Comparison of ENCODE assay signal across 8 mouse cellular contexts in genomic region chr17:26917560-26917959, GRCm38 (mm10). TPM values are rescaled to one million over a fixed set of nuclear protein-coding genes. Genes with fewer than 3 reads are reported as not detected.
A peak's percentile ranks its signal among the peaks of the same experiment; 100 is the strongest.
DNase-seq lines count a peak whose midpoint lies in the region; ATAC-seq and TF ChIP-seq lines count a peak whose summit lies in the region.
"Not testable (repeated sequence)": the region's sequence is repeated elsewhere in the genome, so short reads cannot be mapped to it uniquely, and the experiment has no call there.

No protein-coding gene starts in this region.

- peak overlapping the region; percentile 66 for H3K4me2 ChIP-seq in heart, embryonic 11.5 days
- peak overlapping the region; percentile 66 for H3K4me2 ChIP-seq in hindbrain, postnatal 0 days (ENCODE audit: low read depth, low read length)
- H3K4me2 ChIP-seq in limb, embryonic 12.5 days, result peak overlapping the region; percentile 66
- H3K4me2 ChIP-seq in lung, embryonic 15.5 days, result peak overlapping the region; percentile 65
- peak overlapping the region; percentile 59 for H3K4me2 ChIP-seq in neural tube, embryonic 11.5 days (ENCODE audit: low read depth)

- H3K9me3 ChIP-seq in erythroblast, embryonic 14.5 days (ENCODE audit: control insufficient read depth, low read length); heart, embryonic 11.5 days (replicated peaks; ENCODE audit: control insufficient read depth, low read length); hindbrain, postnatal 0 days (ENCODE audit: low read length); limb, embryonic 12.5 days; lung, embryonic 15.5 days; neural tube, embryonic 11.5 days (ENCODE audit: control insufficient read depth, low read length): not testable (repeated sequence)

- H3K4me3 ChIP-seq in brown adipose tissue, adult 24 weeks (ENCODE audit: insufficient read depth, low read depth, low read length), result peak overlapping the region; percentile 56
- H3K4me3 ChIP-seq in erythroblast, embryonic 14.5 days (replicated peaks), result peak overlapping the region; percentile 76
- peak overlapping the region; percentile 54 for H3K4me3 ChIP-seq in heart, embryonic 11.5 days (ENCODE audit: low read depth, low read length)
- peak overlapping the region; percentile 57 for H3K4me3 ChIP-seq in hindbrain, postnatal 0 days (ENCODE audit: low read length)
- H3K4me3 ChIP-seq in limb, embryonic 12.5 days (replicated peaks), result peak overlapping the region; percentile 73
- peak overlapping the region; percentile 81 for H3K4me3 ChIP-seq in lung, embryonic 15.5 days
- H3K4me3 ChIP-seq in neural tube, embryonic 11.5 days (ENCODE audit: low read depth, low read length), result peak overlapping the region; percentile 63

- peaks cover 42% of the 10 kb centered on the region for H3K36me3 ChIP-seq in erythroblast, embryonic 14.5 days (ENCODE audit: control insufficient read depth)
- not testable (repeated sequence) for H3K36me3 ChIP-seq in heart, embryonic 11.5 days (ENCODE audit: control insufficient read depth, insufficient read depth, low read length); hindbrain, postnatal 0 days (ENCODE audit: insufficient read depth, low read length); lung, embryonic 15.5 days; neural tube, embryonic 11.5 days (ENCODE audit: control insufficient read depth, insufficient read depth, low read length)
- peaks cover 13% of the 10 kb centered on the region for H3K36me3 ChIP-seq in limb, embryonic 12.5 days

- not testable (repeated sequence) for ATAC-seq in heart, embryonic 11.5 days (replicated peaks; ENCODE audit: insufficient number of reproducible peaks, low FRiP score, low TSS enrichment); hindbrain, postnatal 0 days; limb, embryonic 12.5 days (ENCODE audit: insufficient number of reproducible peaks, insufficient read depth, low FRiP score, low TSS enrichment, low read depth); lung, embryonic 15.5 days (ENCODE audit: borderline replicate concordance, extremely low read depth, low FRiP score, low TSS enrichment); neural tube, embryonic 11.5 days (ENCODE audit: insufficient read depth, low FRiP score, low TSS enrichment)

- WGBS in heart, embryonic 11.5 days (ENCODE audit: insufficient replicate concordance), result 3% methylated on average over 12 of the region's 12 CpGs
- WGBS in hindbrain, postnatal 0 days, result 0% methylated on average over 12 of the region's 12 CpGs
- 0% methylated on average over 12 of the region's 12 CpGs for WGBS in limb, embryonic 12.5 days
- WGBS in lung, embryonic 15.5 days, result 0% methylated on average over 12 of the region's 12 CpGs
- WGBS in neural tube, embryonic 11.5 days, result 0% methylated on average over 12 of the region's 12 CpGs

- H3K27ac ChIP-seq in brown adipose tissue, adult 24 weeks (replicated peaks; ENCODE audit: low read depth, low read length); hindbrain, postnatal 0 days; limb, embryonic 12.5 days; neural tube, embryonic 11.5 days (ENCODE audit: low read depth, low read length): not testable (repeated sequence)
- peak overlapping the region; percentile 71 for H3K27ac ChIP-seq in heart, embryonic 11.5 days (ENCODE audit: low read depth, low read length)
- peak overlapping the region; percentile 83 for H3K27ac ChIP-seq in lung, embryonic 15.5 days

- not testable (repeated sequence) for H3K27me3 ChIP-seq in erythroblast, embryonic 14.5 days (ENCODE audit: control insufficient read depth); heart, embryonic 11.5 days (ENCODE audit: control insufficient read depth, insufficient read depth, low read length); hindbrain, postnatal 0 days (ENCODE audit: insufficient read depth, low read length); limb, embryonic 12.5 days; lung, embryonic 15.5 days; neural tube, embryonic 11.5 days (ENCODE audit: control insufficient read depth, insufficient read depth, low read length)

- DNase-seq in hindbrain, postnatal 0 days (ENCODE audit: low spot score); neural tube, embryonic 11.5 days (ENCODE audit: low spot score): not testable (repeated sequence)
- DNase-seq in thymus, postnatal 0 days (ENCODE audit: low spot score), result peak; percentile 29

- not testable (repeated sequence) for TF ChIP-seq CTCF in hindbrain, postnatal 0 days (IDR thresholded peaks at IDR 0.05; ENCODE audit: low read depth)

- not testable (repeated sequence) for H3K4me1 ChIP-seq in brown adipose tissue, adult 24 weeks (ENCODE audit: control insufficient read depth, insufficient read depth, insufficient read length, low read length); heart, embryonic 11.5 days (ENCODE audit: control insufficient read depth, insufficient read depth, low read length); hindbrain, postnatal 0 days (ENCODE audit: insufficient read depth, low read length); limb, embryonic 12.5 days (replicated peaks); lung, embryonic 15.5 days; neural tube, embryonic 11.5 days (ENCODE audit: control insufficient read depth, insufficient read depth, low read length)
- H3K4me1 ChIP-seq in erythroblast, embryonic 14.5 days (ENCODE audit: control insufficient read depth), result peaks cover 34% of the 10 kb centered on the region

- peak overlapping the region; percentile 80 for H3K9ac ChIP-seq in heart, embryonic 11.5 days (ENCODE audit: low read depth, low read length)
- H3K9ac ChIP-seq in hindbrain, postnatal 0 days (replicated peaks; ENCODE audit: low read length), result 0 out of 2 replicates have a peak overlapping the region, but pooled peaks have one; percentile 37
- peak overlapping the region; percentile 76 for H3K9ac ChIP-seq in limb, embryonic 12.5 days (replicated peaks)
- peak overlapping the region; percentile 70 for H3K9ac ChIP-seq in lung, embryonic 15.5 days
- H3K9ac ChIP-seq in neural tube, embryonic 11.5 days (ENCODE audit: low read length), result peak overlapping the region; percentile 65

RNA-seq across cellular contexts. Expression of gene Kifc5b, which starts 0.7 kb away (rescaled TPM):
- not detected in 2 replicates for polyA plus RNA-seq in brown adipose tissue, adult 24 weeks (2012; ENCODE audit: insufficient read depth, insufficient read length, missing spikeins)
- polyA plus RNA-seq in erythroblast, embryonic 14.5 days (2012), result 8.1 and 9.2 TPM in 2 replicates
- polyA plus RNA-seq in heart, embryonic 11.5 days (2014; fragmentation: Nextera tagmentation; extraction: Ambion mirVana), result 6.3 and 6.9 TPM in 2 replicates
- 1.6 and 4.7 TPM in 2 replicates for total RNA-seq in hindbrain, postnatal 0 days (2014; rRNA removed)
- polyA plus RNA-seq in hindbrain, postnatal 0 days (2015; fragmentation: Nextera tagmentation; extraction: Ambion mirVana), result 3.2 TPM in 2 replicates
- polyA plus RNA-seq in limb, embryonic 12.5 days (2016; fragmentation: Nextera tagmentation; extraction: Ambion mirVana), result 9.5 and 10.5 TPM in 2 replicates
- 8.0 and 9.8 TPM in 2 replicates for polyA plus RNA-seq in lung, embryonic 15.5 days (2015; fragmentation: Nextera tagmentation; extraction: Ambion mirVana)
- polyA plus RNA-seq in neural tube, embryonic 11.5 days (2014; fragmentation: Nextera tagmentation; extraction: Ambion mirVana), result 5.6 and 5.8 TPM in 2 replicates
- polyA plus RNA-seq in thymus, postnatal 0 days (2015; fragmentation: Nextera tagmentation; extraction: Ambion mirVana), result 4.2 and 5.8 TPM in 2 replicates

RNA-seq across cellular contexts. Expression of gene Phf1, which starts 15.3 kb away (rescaled TPM):
- polyA plus RNA-seq in brown adipose tissue, adult 24 weeks (2012; ENCODE audit: insufficient read depth, insufficient read length, missing spikeins), result 13.1 and 15.7 TPM in 2 replicates
- 5.0 and 6.2 TPM in 2 replicates for polyA plus RNA-seq in erythroblast, embryonic 14.5 days (2012)
- 5.7 and 5.9 TPM in 2 replicates for polyA plus RNA-seq in heart, embryonic 11.5 days (2014; fragmentation: Nextera tagmentation; extraction: Ambion mirVana)
- total RNA-seq in hindbrain, postnatal 0 days (2014; rRNA removed), result 45.7 and 49.5 TPM in 2 replicates
- 30.0 and 30.8 TPM in 2 replicates for polyA plus RNA-seq in hindbrain, postnatal 0 days (2015; fragmentation: Nextera tagmentation; extraction: Ambion mirVana)
- polyA plus RNA-seq in limb, embryonic 12.5 days (2016; fragmentation: Nextera tagmentation; extraction: Ambion mirVana), result 10.7 and 12.5 TPM in 2 replicates
- 7.6 and 8.7 TPM in 2 replicates for polyA plus RNA-seq in lung, embryonic 15.5 days (2015; fragmentation: Nextera tagmentation; extraction: Ambion mirVana)
- polyA plus RNA-seq in neural tube, embryonic 11.5 days (2014; fragmentation: Nextera tagmentation; extraction: Ambion mirVana), result 5.8 and 6.4 TPM in 2 replicates
- 8.5 and 9.3 TPM in 2 replicates for polyA plus RNA-seq in thymus, postnatal 0 days (2015; fragmentation: Nextera tagmentation; extraction: Ambion mirVana)

RNA-seq across cellular contexts. Expression of gene Cuta, which starts 21.8 kb away (rescaled TPM):
- 142 and 151 TPM in 2 replicates for polyA plus RNA-seq in brown adipose tissue, adult 24 weeks (2012; ENCODE audit: insufficient read depth, insufficient read length, missing spikeins)
- polyA plus RNA-seq in erythroblast, embryonic 14.5 days (2012), result 19.6 and 19.8 TPM in 2 replicates
- polyA plus RNA-seq in heart, embryonic 11.5 days (2014; fragmentation: Nextera tagmentation; extraction: Ambion mirVana), result 134 and 145 TPM in 2 replicates
- 59.0 and 63.8 TPM in 2 replicates for total RNA-seq in hindbrain, postnatal 0 days (2014; rRNA removed)
- 149 and 152 TPM in 2 replicates for polyA plus RNA-seq in hindbrain, postnatal 0 days (2015; fragmentation: Nextera tagmentation; extraction: Ambion mirVana)
- 173 and 188 TPM in 2 replicates for polyA plus RNA-seq in limb, embryonic 12.5 days (2016; fragmentation: Nextera tagmentation; extraction: Ambion mirVana)
- polyA plus RNA-seq in lung, embryonic 15.5 days (2015; fragmentation: Nextera tagmentation; extraction: Ambion mirVana), result 182 and 184 TPM in 2 replicates
- polyA plus RNA-seq in neural tube, embryonic 11.5 days (2014; fragmentation: Nextera tagmentation; extraction: Ambion mirVana), result 136 and 138 TPM in 2 replicates
- 237 and 241 TPM in 2 replicates for polyA plus RNA-seq in thymus, postnatal 0 days (2015; fragmentation: Nextera tagmentation; extraction: Ambion mirVana)

RNA-seq across cellular contexts. Expression of gene Syngap1, which starts 23.5 kb away (rescaled TPM):
- polyA plus RNA-seq in brown adipose tissue, adult 24 weeks (2012; ENCODE audit: insufficient read depth, insufficient read length, missing spikeins), result 1.1 and 1.6 TPM in 2 replicates
- polyA plus RNA-seq in erythroblast, embryonic 14.5 days (2012), result 0.78 and 0.86 TPM in 2 replicates
- polyA plus RNA-seq in heart, embryonic 11.5 days (2014; fragmentation: Nextera tagmentation; extraction: Ambion mirVana), result 2.9 and 3.7 TPM in 2 replicates
- total RNA-seq in hindbrain, postnatal 0 days (2014; rRNA removed), result 53.4 and 74.2 TPM in 2 replicates
- 4.4 and 5.3 TPM in 2 replicates for polyA plus RNA-seq in hindbrain, postnatal 0 days (2015; fragmentation: Nextera tagmentation; extraction: Ambion mirVana)
- 3.4 and 4.0 TPM in 2 replicates for polyA plus RNA-seq in limb, embryonic 12.5 days (2016; fragmentation: Nextera tagmentation; extraction: Ambion mirVana)
- 1.5 and 2.1 TPM in 2 replicates for polyA plus RNA-seq in lung, embryonic 15.5 days (2015; fragmentation: Nextera tagmentation; extraction: Ambion mirVana)
- polyA plus RNA-seq in neural tube, embryonic 11.5 days (2014; fragmentation: Nextera tagmentation; extraction: Ambion mirVana), result 2.6 and 2.8 TPM in 2 replicates
- 0.21 TPM in 2 replicates for polyA plus RNA-seq in thymus, postnatal 0 days (2015; fragmentation: Nextera tagmentation; extraction: Ambion mirVana)

RNA-seq across cellular contexts. Expression of gene Zbtb9, which starts 55.4 kb away (rescaled TPM):
- 2.4 and 3.0 TPM in 2 replicates for polyA plus RNA-seq in brown adipose tissue, adult 24 weeks (2012; ENCODE audit: insufficient read depth, insufficient read length, missing spikeins)
- 0.12 and 0.13 TPM in 2 replicates for polyA plus RNA-seq in erythroblast, embryonic 14.5 days (2012)
- 6.8 and 7.9 TPM in 2 replicates for polyA plus RNA-seq in heart, embryonic 11.5 days (2014; fragmentation: Nextera tagmentation; extraction: Ambion mirVana)
- 21.4 and 22.7 TPM in 2 replicates for total RNA-seq in hindbrain, postnatal 0 days (2014; rRNA removed)
- polyA plus RNA-seq in hindbrain, postnatal 0 days (2015; fragmentation: Nextera tagmentation; extraction: Ambion mirVana), result 6.6 and 7.8 TPM in 2 replicates
- 15.8 and 17.8 TPM in 2 replicates for polyA plus RNA-seq in limb, embryonic 12.5 days (2016; fragmentation: Nextera tagmentation; extraction: Ambion mirVana)
- 16.3 and 16.9 TPM in 2 replicates for polyA plus RNA-seq in lung, embryonic 15.5 days (2015; fragmentation: Nextera tagmentation; extraction: Ambion mirVana)
- polyA plus RNA-seq in neural tube, embryonic 11.5 days (2014; fragmentation: Nextera tagmentation; extraction: Ambion mirVana), result 13.5 and 14.1 TPM in 2 replicates
- 21.1 and 24.0 TPM in 2 replicates for polyA plus RNA-seq in thymus, postnatal 0 days (2015; fragmentation: Nextera tagmentation; extraction: Ambion mirVana)
